Mouse (Mus musculus) effector memory CD4-positive, alpha-beta T cell, adult 7 months (primary cell): ENCODE measurements around the gene Bola1. TPM values are rescaled to one million over a fixed set of nuclear protein-coding genes. Genes with fewer than 3 reads are reported as not detected.

Source experiments
- polyA plus RNA-seq: library from polyadenylated mRNA; unstranded; fragments of 100-300 nt; shearing (Covaris generic); gene quantifications from one replicate; pipeline ENCODE4 v1.2.1, GENCODE M21; 2017

Bola1 gene
- 7.2 TPM for polyA plus RNA-seq

GRCm38 (mm10) chr3:96219661-96220130 is at the start of gene Bola1, which contains the start of gene Hist2h2ab:
Gene Bola1, minus strand, starts transcription at chr3:96219709.
Gene Hist2h2ab, plus strand, starts transcription at chr3:96219865.

GRCm38 (mm10) chr3:96268051-96268775 is 48.7 kb upstream of the Bola1 start, which contains the start of gene Hist2h3b:
Gene Hist2h3b, plus strand, starts transcription at chr3:96268654.

GRCm38 (mm10) chr3:96262979-96263550 is 43.6 kb upstream of the Bola1 start, which contains the start of gene Hist2h4:
Gene Hist2h4, minus strand, starts transcription at chr3:96263311.

GRCm38 (mm10) chr3:96246427-96246856 is 26.9 kb upstream of the Bola1 start, which contains the start of gene Hist2h3c1:
Gene Hist2h3c1, plus strand, starts transcription at chr3:96246685.

GRCm38 (mm10) chr3:96245003-96245886 is 25.7 kb upstream of the Bola1 start, which contains the start of gene Hist2h2aa1:
Gene Hist2h2aa1, plus strand, starts transcription at chr3:96245497.

GRCm38 (mm10) chr3:96239949-96240798 is 20.7 kb upstream of the Bola1 start, which contains the start of gene Hist2h2aa2:
Gene Hist2h2aa2, minus strand, starts transcription at chr3:96240276.

GRCm38 (mm10) chr3:96238954-96239793 is 19.7 kb upstream of the Bola1 start, which contains the start of gene Hist2h3c2:
Gene Hist2h3c2, minus strand, starts transcription at chr3:96239127.

GRCm38 (mm10) chr3:96220765-96221639 is 1.5 kb upstream of the Bola1 start, which contains the start of the genes Hist2h2ac and Hist2h2be:
Gene Hist2h2ac, minus strand, starts transcription at chr3:96220880.
Gene Hist2h2be, plus strand, starts transcription at chr3:96221119.

GRCm38 (mm10) chr3:96180727-96181477 is 38.6 kb downstream of the Bola1 start, which contains the start of gene Sv2a:
Gene Sv2a, plus strand, starts transcription at chr3:96181151.

GRCm38 (mm10) chr3:96172197-96173178 is 47.0 kb downstream of the Bola1 start, which contains the start of gene Sf3b4:
Gene Sf3b4, plus strand, starts transcription at chr3:96172332.

GRCm38 (mm10) chr3:96161869-96162840 is 57.4 kb downstream of the Bola1 start, which contains the start of gene Mtmr11:
Gene Mtmr11, plus strand, starts transcription at chr3:96162004.

Other genes with a start within 250 kb of the Bola1 start
- gene Plekho1, start 223.7 kb downstream of the Bola1 start, polyA plus RNA-seq: 4.8 TPM
- gene Vps45, start 161.2 kb downstream of the Bola1 start, polyA plus RNA-seq: 19.4 TPM
- 12.6 TPM for gene Otud7b, start 115.2 kb downstream of the Bola1 start, polyA plus RNA-seq
- 0.37 TPM for gene Mtmr11, start 57.7 kb downstream of the Bola1 start, polyA plus RNA-seq
- 123 TPM for gene Sf3b4, start 47.4 kb downstream of the Bola1 start, polyA plus RNA-seq
- gene Sv2a, start 38.6 kb downstream of the Bola1 start, polyA plus RNA-seq: 0.40 TPM
- 1.2 TPM for gene Hist2h2ab, start 156 bp upstream of the Bola1 start, polyA plus RNA-seq
- 9.3 TPM for gene Hist2h2ac, start 1.2 kb upstream of the Bola1 start, polyA plus RNA-seq
- gene Hist2h2be, start 1.4 kb upstream of the Bola1 start, polyA plus RNA-seq: 1.2 TPM
- gene Hist2h3c2, start 19.4 kb upstream of the Bola1 start, polyA plus RNA-seq: not detected
- gene Hist2h2aa2, start 20.6 kb upstream of the Bola1 start, polyA plus RNA-seq: 35.5 TPM
- not detected for gene Hist2h2aa1, start 25.8 kb upstream of the Bola1 start, polyA plus RNA-seq
- not detected for gene Hist2h3c1, start 27.0 kb upstream of the Bola1 start, polyA plus RNA-seq
- gene Hist2h4, start 43.6 kb upstream of the Bola1 start, polyA plus RNA-seq: 1.7 TPM
- 5.1 TPM for gene Hist2h3b, start 48.9 kb upstream of the Bola1 start, polyA plus RNA-seq
- gene Hist2h2bb, start 50.0 kb upstream of the Bola1 start, polyA plus RNA-seq: 4.8 TPM
- not detected for gene Fcgr1, start 74.3 kb upstream of the Bola1 start, polyA plus RNA-seq
- gene BC107364, start 232.6 kb upstream of the Bola1 start, polyA plus RNA-seq: not detected